Mouse (Mus musculus) heart, embryonic 10.5 days (tissue): ENCODE data around the gene Rad50. TPM values are rescaled to one million over a fixed set of nuclear protein-coding genes. Genes with fewer than 3 reads are reported as not detected.

ENCODE experiments used
- DNase-seq: peaks from one replicate; pipeline ENCODE4 v3.0.0-alpha.2; 2017; ENCODE audit warnings: low spot score
- H3K27ac ChIP-seq: fragments of 300-500 bp; sonication (generic); 2 replicates; pipeline ENCODE4 v1.5.1; 2016; ENCODE audit warnings: mild to moderate bottlenecking
- H3K27me3 ChIP-seq: fragments of 300-500 bp; sonication (generic); 2 replicates; pipeline ENCODE4 v1.6.1; 2016; ENCODE audit warnings: mild to moderate bottlenecking; ENCODE audit not compliant: poor library complexity, insufficient read depth, severe bottlenecking
- H3K36me3 ChIP-seq: fragments of 300-500 bp; sonication (generic); 2 replicates; pipeline ENCODE4 v1.6.1; 2016; ENCODE audit warnings: mild to moderate bottlenecking, moderate library complexity
- H3K4me1 ChIP-seq: fragments of 300-500 bp; sonication (generic); 2 replicates; pipeline ENCODE4 v1.6.1; 2016; ENCODE audit warnings: mild to moderate bottlenecking
- H3K4me3 ChIP-seq: fragments of 300-500 bp; sonication (generic); 2 replicates; pipeline ENCODE4 v1.5.1; 2016; ENCODE audit warnings: mild to moderate bottlenecking, moderate library complexity
- H3K9me3 ChIP-seq: fragments of 300-500 bp; sonication (generic); 2 replicates; pipeline ENCODE4 v1.6.1; 2016; ENCODE audit warnings: mild to moderate bottlenecking, moderate library complexity
- WGBS: fragments of 180-500 bp; shearing (Covaris S2); methylation state at CpG from one replicate; pipeline ENCODE4 v1.1.7; 2016; 5-methylcytosine and 5-hydroxymethylcytosine counted together
- polyA plus RNA-seq: library from polyadenylated mRNA; unstranded; fragments of >200 nt; fragmentation: Nextera tagmentation; extraction: Ambion mirVana; gene quantifications from 2 replicates; pipeline ENCODE4 v1.2.1, GENCODE M21; 2016

Rad50 gene
- polyA plus RNA-seq: 22.0 and 26.5 TPM in 2 replicates

- Histone ChIP-seq H3K9me3 (no peaks in the 10 kb centered on the region), H3K27me3 (no peaks in the 10 kb centered on the region), H3K4me1 (no peaks in the 10 kb centered on the region; the same call in 1 of the 2 replicates), H3K36me3 (0 out of 2 replicates have a peak, but pooled peaks cover 8% of the 10 kb centered on the region), H3K4me3 (peak within 1 kb of the TSS; percentile 84), H3K27ac (peak within 1 kb of the TSS; percentile 92)
- DNase-seq: peak; percentile 96
- 4% methylated on average over 55 of the region's 55 CpGs for WGBS
These were observed at the start of gene Rad50 for GRCm38 (mm10) chr11:53706934-53707717. TSS of gene Rad50 (minus strand) at chr11:53707319.

DNA sequence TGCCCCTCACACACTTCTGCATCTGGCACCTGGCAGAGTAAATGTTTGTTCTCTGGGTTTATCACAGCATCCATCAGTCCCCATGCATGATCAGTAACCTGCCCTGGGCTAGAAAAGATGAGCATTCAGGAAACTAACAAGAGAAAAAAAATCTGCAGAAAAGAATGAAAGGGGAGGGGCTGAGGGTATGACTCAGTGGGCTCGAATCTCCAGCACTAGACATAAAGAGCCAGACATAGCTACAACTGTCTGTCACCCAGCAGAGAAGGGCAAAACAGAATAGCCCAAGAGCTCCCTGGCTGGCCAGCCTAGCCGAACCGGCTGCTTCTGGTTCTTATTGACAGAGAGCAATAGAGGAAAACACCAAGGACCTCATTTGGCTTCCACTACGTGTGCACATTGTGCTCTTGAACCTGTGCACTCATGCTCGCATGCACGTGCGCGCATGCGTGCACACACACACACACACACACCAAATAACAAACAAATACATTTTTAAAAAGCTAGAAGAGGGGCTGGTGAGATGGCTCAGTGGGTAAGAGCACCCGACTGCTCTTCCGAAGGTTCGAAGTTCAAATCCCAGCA, 48.0 kb upstream of the Rad50 start:
- H3K4me1 ChIP-seq: peaks cover 19% of the 10 kb centered on the region
- DNase-seq: no peak
- no peaks in the 10 kb centered on the region for H3K36me3 ChIP-seq
- H3K4me3 ChIP-seq: no peak overlapping the region
- no peak overlapping the region for H3K27ac ChIP-seq
- H3K27me3 ChIP-seq: peaks cover 3% of the 10 kb centered on the region; the same call in 1 of the 2 replicates
- 0 out of 2 replicates have a peak, but pooled peaks cover 3% of the 10 kb centered on the region for H3K9me3 ChIP-seq
- WGBS: 80% methylated on average over 12 of the region's 12 CpGs

DNA sequence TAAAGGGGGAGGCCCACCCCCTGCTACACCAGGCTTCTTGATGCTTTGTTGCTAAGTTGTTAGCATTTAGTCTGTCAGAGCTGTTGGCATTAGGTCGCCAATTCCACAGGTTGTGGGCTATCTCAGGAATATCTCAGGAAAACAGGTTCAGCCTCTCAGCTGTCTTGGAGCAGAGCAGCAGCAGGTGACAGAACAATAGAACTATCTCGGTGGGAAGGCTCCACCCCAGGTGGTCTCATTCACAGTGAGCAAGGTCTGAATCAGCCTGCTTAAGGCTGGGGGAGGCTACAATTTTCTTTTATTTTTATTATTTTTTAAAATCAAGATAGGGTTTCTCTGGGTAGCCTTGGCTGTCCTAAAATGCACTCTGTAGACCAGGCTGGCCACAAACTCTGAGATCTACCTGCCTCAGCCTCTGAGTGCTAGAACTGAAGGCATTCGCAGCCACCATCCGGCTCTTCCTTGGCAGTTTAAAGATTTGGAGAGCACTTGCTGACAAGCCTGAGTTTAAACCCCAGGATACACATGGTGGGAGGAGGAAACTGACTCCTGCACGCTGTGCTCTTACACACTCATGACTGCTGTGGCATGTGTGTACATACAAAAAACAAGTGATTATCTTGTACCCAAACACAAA, 42.7 kb upstream of the Rad50 start:
- H3K27ac ChIP-seq: no peak overlapping the region
- DNase-seq: no peak
- 43% methylated on average over 5 of the region's 5 CpGs for WGBS
- no peaks in the 10 kb centered on the region for H3K36me3 ChIP-seq
- H3K27me3 ChIP-seq: no peaks in the 10 kb centered on the region
- H3K4me1 ChIP-seq: no peaks in the 10 kb centered on the region
- 0 out of 2 replicates have a peak, but pooled peaks cover 3% of the 10 kb centered on the region for H3K9me3 ChIP-seq
- H3K4me3 ChIP-seq: no peak overlapping the region

GRCm38 (mm10) chr11:53749306-53749705, 42.2 kb upstream of the Rad50 start:
- Histone ChIP-seq H3K36me3 (no peaks in the 10 kb centered on the region), H3K4me3 (no peak overlapping the region), H3K9me3 (0 out of 2 replicates have a peak, but pooled peaks cover 3% of the 10 kb centered on the region), H3K27ac (no peak overlapping the region), H3K27me3 (peaks cover under 1% of the 10 kb centered on the region; the same call in 1 of the 2 replicates), H3K4me1 (no peaks in the 10 kb centered on the region)
- 71% methylated on average over 4 of the region's 4 CpGs for WGBS
- no peak for DNase-seq

DNA sequence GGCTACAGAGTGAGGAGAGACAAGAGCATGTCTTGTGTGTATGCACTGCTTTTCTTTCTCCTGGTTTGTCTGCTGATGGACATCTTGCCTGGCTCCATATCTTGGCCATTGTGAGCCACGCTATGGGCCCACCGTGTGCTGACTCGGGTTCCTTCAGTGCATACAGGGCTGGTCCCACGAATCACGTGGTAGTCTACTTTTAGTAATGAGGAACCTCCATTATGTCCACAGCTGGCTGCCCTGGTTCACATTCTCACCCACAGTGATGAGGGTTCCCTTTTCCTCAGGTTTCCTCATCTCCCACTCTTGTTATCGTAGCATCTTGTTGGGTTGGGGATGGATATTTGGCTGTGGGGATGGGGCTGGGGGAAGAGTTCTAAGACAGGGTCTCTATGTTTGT, 41.5 kb upstream of the Rad50 start:
- 85% methylated on average over 6 of the region's 6 CpGs for WGBS

DNA sequence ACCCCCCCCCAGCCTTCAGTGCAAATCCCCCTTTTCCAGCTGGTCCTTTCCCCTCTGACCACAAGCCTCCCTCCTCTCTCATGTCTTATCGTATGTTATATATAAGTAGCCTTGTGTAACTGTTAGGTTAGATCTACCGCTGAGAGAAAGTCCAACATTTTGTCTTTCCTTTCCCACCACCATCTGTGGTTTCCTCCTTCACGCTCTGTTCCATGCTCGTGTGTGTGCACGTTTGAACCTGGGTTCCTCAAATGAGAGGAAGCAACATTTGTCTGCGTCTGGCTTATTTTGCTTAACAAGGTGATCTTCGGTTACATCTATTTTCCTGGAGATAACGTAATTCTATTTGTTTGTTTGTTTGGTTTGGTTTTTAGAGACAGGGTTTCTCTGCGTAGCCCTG, 40.9 kb upstream of the Rad50 start:
- DNase-seq: no peak
- Histone ChIP-seq H3K27me3 (peaks cover 6% of the 10 kb centered on the region; the same call in 1 of the 2 replicates), H3K36me3 (no peaks in the 10 kb centered on the region), H3K27ac (no peak overlapping the region), H3K4me3 (no peak overlapping the region), H3K9me3 (0 out of 2 replicates have a peak, but pooled peaks cover 2% of the 10 kb centered on the region), H3K4me1 (no peaks in the 10 kb centered on the region)
- 85% methylated on average over 9 of the region's 9 CpGs for WGBS

More for the DNA sequence above, 41.5 kb upstream of the Rad50 start:
- no peaks in the 10 kb centered on the region for H3K36me3 ChIP-seq
- no peaks in the 10 kb centered on the region for H3K4me1 ChIP-seq
- peaks cover 6% of the 10 kb centered on the region; the same call in 1 of the 2 replicates for H3K27me3 ChIP-seq
- no peak overlapping the region for H3K4me3 ChIP-seq
- H3K27ac ChIP-seq: no peak overlapping the region
- 0 out of 2 replicates have a peak, but pooled peaks cover 3% of the 10 kb centered on the region for H3K9me3 ChIP-seq
- DNase-seq: no peak

GRCm38 (mm10) chr11:53745260-53745659, 38.1 kb upstream of the Rad50 start:
- no peaks in the 10 kb centered on the region for H3K9me3 ChIP-seq
- 89% methylated on average over 2 of the region's 2 CpGs for WGBS
- H3K4me1 ChIP-seq: no peaks in the 10 kb centered on the region
- no peak for DNase-seq
- H3K36me3 ChIP-seq: no peaks in the 10 kb centered on the region
- peaks cover 6% of the 10 kb centered on the region; the same call in 1 of the 2 replicates for H3K27me3 ChIP-seq
- no peak overlapping the region for H3K4me3 ChIP-seq
- no peak overlapping the region for H3K27ac ChIP-seq

GRCm38 (mm10) chr11:53742353-53742752, 35.2 kb upstream of the Rad50 start:
- WGBS: 12% methylated on average over 5 of the region's 5 CpGs
- H3K9me3 ChIP-seq: no peaks in the 10 kb centered on the region
- no peak for DNase-seq
- no peaks in the 10 kb centered on the region for H3K4me1 ChIP-seq
- H3K27me3 ChIP-seq: peaks cover 6% of the 10 kb centered on the region; the same call in 1 of the 2 replicates
- no peak overlapping the region for H3K27ac ChIP-seq
- no peaks in the 10 kb centered on the region for H3K36me3 ChIP-seq
- H3K4me3 ChIP-seq: no peak overlapping the region

DNA sequence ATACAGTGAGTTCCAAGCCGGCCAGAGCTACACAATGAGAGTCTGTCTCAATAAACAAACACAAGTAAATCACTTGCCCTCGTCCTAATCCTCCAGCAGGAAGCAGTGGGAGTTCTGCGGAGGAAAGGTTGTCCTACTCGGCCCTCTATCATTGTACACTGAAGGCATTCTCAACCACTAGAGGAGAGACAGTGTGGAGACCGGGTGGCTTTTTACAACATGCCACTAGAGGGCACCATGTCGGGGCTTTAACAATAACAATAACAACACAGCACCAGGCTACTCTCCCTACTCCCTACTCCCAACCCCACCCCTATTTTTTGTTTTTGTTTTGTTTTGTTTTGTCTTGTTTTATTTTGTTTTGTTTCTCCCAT, 30.4 kb upstream of the Rad50 start:
- peak overlapping the region; percentile 30; the same call in 1 of the 2 replicates for H3K27ac ChIP-seq
- no peaks in the 10 kb centered on the region for H3K36me3 ChIP-seq
- H3K4me3 ChIP-seq: no peak overlapping the region
- no peaks in the 10 kb centered on the region for H3K9me3 ChIP-seq
- DNase-seq: peak; percentile 77
- H3K27me3 ChIP-seq: no peaks in the 10 kb centered on the region
- 39% methylated on average over 6 of the region's 6 CpGs for WGBS
- H3K4me1 ChIP-seq: no peaks in the 10 kb centered on the region; the same call in 1 of the 2 replicates

DNA sequence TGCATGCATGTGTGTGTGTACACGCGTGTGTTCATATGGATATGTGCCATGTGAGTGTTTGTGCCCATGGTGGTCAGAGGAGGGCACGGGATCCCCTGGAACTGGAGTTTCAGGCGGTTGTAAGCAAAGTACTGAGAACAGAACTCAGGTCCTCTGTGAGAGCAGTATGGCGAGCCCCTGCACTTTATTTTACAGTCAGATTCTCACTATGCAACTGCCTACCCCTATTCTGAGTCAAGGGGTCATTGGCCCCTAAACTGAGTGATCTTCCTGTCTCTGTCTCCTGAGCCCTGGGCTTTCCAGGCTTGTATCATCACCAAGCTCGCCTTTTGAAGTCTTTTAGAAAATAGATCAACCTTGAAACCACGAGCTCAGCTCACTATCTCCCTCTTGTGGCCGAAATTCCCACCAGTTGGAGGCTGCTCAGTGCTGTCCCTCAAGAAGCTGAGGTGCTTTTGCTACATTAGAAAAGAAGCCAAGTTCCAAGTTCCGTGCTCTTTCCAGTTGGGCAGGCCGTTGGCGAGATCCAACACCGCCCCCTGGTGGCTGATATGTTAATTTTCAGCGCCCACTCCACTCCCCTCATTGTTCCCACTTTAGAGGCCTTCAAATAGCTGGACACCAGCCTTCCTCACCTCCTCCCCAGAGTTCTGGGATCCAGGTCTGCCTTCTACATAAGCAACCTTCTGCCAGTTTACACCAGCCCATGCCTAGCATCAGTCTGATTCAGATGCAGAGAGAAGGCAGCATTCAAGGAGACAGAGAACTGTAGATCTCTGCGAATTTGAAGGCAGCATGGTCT, 29.9 kb upstream of the Rad50 start:
- H3K27ac ChIP-seq: peak overlapping the region; percentile 30; the same call in 1 of the 2 replicates
- H3K9me3 ChIP-seq: no peaks in the 10 kb centered on the region
- H3K36me3 ChIP-seq: no peaks in the 10 kb centered on the region
- H3K27me3 ChIP-seq: no peaks in the 10 kb centered on the region
- H3K4me1 ChIP-seq: no peaks in the 10 kb centered on the region; the same call in 1 of the 2 replicates
- DNase-seq: peak; percentile 87
- H3K4me3 ChIP-seq: no peak overlapping the region
- 46% methylated on average over 14 of the region's 14 CpGs for WGBS

- H3K27ac ChIP-seq: no peak overlapping the region
- WGBS: 29% methylated on average over 17 of the region's 17 CpGs
- peak overlapping the region; percentile 38 for H3K4me3 ChIP-seq
These were observed 28.6 kb upstream of the Rad50 start for GRCm38 (mm10) chr11:53735682-53736245.

More at GRCm38 (mm10) chr11:53735682-53736245, 28.6 kb upstream of the Rad50 start:
- no peaks in the 10 kb centered on the region; the same call in 1 of the 2 replicates for H3K4me1 ChIP-seq
- H3K27me3 ChIP-seq: no peaks in the 10 kb centered on the region
- DNase-seq: peak; percentile 87
- H3K9me3 ChIP-seq: no peaks in the 10 kb centered on the region
- no peaks in the 10 kb centered on the region for H3K36me3 ChIP-seq
